Mouse (Mus musculus) embryonic facial prominence, embryonic 14.5 days (tissue): Measurements from ENCODE around the gene Hist1h2br. TPM values are rescaled to one million over a fixed set of nuclear protein-coding genes. Genes with fewer than 3 reads are reported as not detected.

ENCODE experiments used
- ATAC-seq: fragments of 200-750 bp; cut with Nextera tagmentation; 2 replicates; pipeline ENCODE4 v1.8.0; 2017; ENCODE audit warnings: low read depth, moderate number of reproducible peaks, moderate TSS enrichment
- DNase-seq: peaks from one replicate; pipeline ENCODE4 v3.0.0-alpha.2; 2015; ENCODE audit warnings: low spot score
- H3K27ac ChIP-seq: fragments of 300-500 bp; sonication (generic); replicated peaks from 2 replicates; pipeline ENCODE4 v1.5.1; 2014; ENCODE audit warnings: low read depth, mild to moderate bottlenecking, low read length, moderate library complexity
- H3K27me3 ChIP-seq: fragments of 300-500 bp; sonication (generic); replicated peaks from 2 replicates; pipeline ENCODE4 v1.6.1; 2014; ENCODE audit warnings: low read length; ENCODE audit not compliant: control insufficient read depth, insufficient read depth
- H3K36me3 ChIP-seq: fragments of 300-500 bp; sonication (generic); 2 replicates; pipeline ENCODE4 v1.6.1; 2014; ENCODE audit warnings: low read length, mixed read lengths; ENCODE audit not compliant: control insufficient read depth, insufficient read depth
- H3K4me1 ChIP-seq: fragments of 300-500 bp; sonication (generic); 2 replicates; pipeline ENCODE4 v1.6.1; 2014; ENCODE audit warnings: antibody characterized with exemption, low read length; ENCODE audit not compliant: control insufficient read depth, insufficient read depth
- H3K4me2 ChIP-seq: fragments of 300-500 bp; sonication (generic); 2 replicates; pipeline ENCODE4 v1.6.1; 2014; ENCODE audit warnings: low read depth, mild to moderate bottlenecking, low read length, moderate library complexity, mixed read lengths
- H3K4me3 ChIP-seq: fragments of 300-500 bp; sonication (generic); 2 replicates; pipeline ENCODE4 v1.5.1; 2014; ENCODE audit warnings: low read depth, mild to moderate bottlenecking, low read length
- H3K9ac ChIP-seq: fragments of 300-500 bp; sonication (generic); 2 replicates; pipeline ENCODE4 v1.6.1; 2014; ENCODE audit warnings: low read depth, mild to moderate bottlenecking, low read length, moderate library complexity, mixed read lengths
- H3K9me3 ChIP-seq: fragments of 300-500 bp; sonication (generic); 2 replicates; pipeline ENCODE4 v1.6.1; 2016; ENCODE audit warnings: low read length; ENCODE audit not compliant: control insufficient read depth
- WGBS: fragments of 180-500 bp; shearing (Covaris S2); extraction: QIAGEN DNeasy Blood & Tissue Kit; methylation state at CpG from one replicate; pipeline ENCODE4 v1.1.7; 2014; 5-methylcytosine and 5-hydroxymethylcytosine counted together
- microRNA-seq: library from miRNA; unstranded; fragments of <30 nt; microRNA quantifications from one replicate; pipeline ENCODE4, GENCODE M21; 2016; ENCODE audit warnings: borderline number of aligned reads
- polyA plus RNA-seq: library from polyadenylated mRNA; unstranded; fragments of >200 nt; fragmentation: Nextera tagmentation; extraction: Ambion mirVana; gene quantifications from 2 replicates; pipeline ENCODE4 v1.2.1, GENCODE M21; 2014

The Hist1h2br gene
- polyA plus RNA-seq, 1 experiment from 2014 or later, result 13.5 TPM

- DNase-seq (no peak), ATAC-seq (no peak)
Observed at GRCm38 (mm10) chr13:21884586-21884985, 51.0 kb downstream of the Hist1h2br start.

More at GRCm38 (mm10) chr13:21884586-21884985, 51.0 kb downstream of the Hist1h2br start:
- H3K4me2 ChIP-seq, result no peak overlapping the region
- 0 out of 2 replicates have a peak, but pooled peaks cover 3% of the 10 kb centered on the region for H3K4me1 ChIP-seq
- no peak overlapping the region for H3K4me3 ChIP-seq
- H3K36me3 ChIP-seq, result no peaks in the 10 kb centered on the region
- no peak overlapping the region for H3K9ac ChIP-seq
- no peak overlapping the region for H3K27ac ChIP-seq
- H3K27me3 ChIP-seq, result no peaks in the 10 kb centered on the region
- WGBS, result 67% methylated on average over 4 of the region's 4 CpGs
- H3K9me3 ChIP-seq, result no peaks in the 10 kb centered on the region

Small RNA genes lying within 50 kb of the gene (microRNA-seq; reads per million reads assigned to microRNA genes)
- gene Gm19658 (not detected), gene Gm44346 (not detected), gene Gm44466 (not detected)

Other genes with a start within 250 kb of the Hist1h2br start
- gene Olfr1362, start 219.7 kb upstream of the Hist1h2br start, polyA plus RNA-seq, result not detected in 2 replicates
- gene Olfr11, start 191.2 kb upstream of the Hist1h2br start, polyA plus RNA-seq, result not detected in 2 replicates
- 0.12 and 0.25 TPM in 2 replicates for gene Olfr1361, start 170.4 kb upstream of the Hist1h2br start, polyA plus RNA-seq
- gene Olfr1360, start 156.3 kb upstream of the Hist1h2br start, polyA plus RNA-seq, result not detected in 2 replicates
- gene Olfr1359, start 135.6 kb upstream of the Hist1h2br start, polyA plus RNA-seq, result 0.31 TPM in 1 of 2 replicates, not detected in the other
- 1.4 and 1.8 TPM in 2 replicates for gene Hist1h2bl, start 117.6 kb upstream of the Hist1h2br start, polyA plus RNA-seq
- 10.8 and 14.8 TPM in 2 replicates for gene Hist1h2ai, start 117.3 kb upstream of the Hist1h2br start, polyA plus RNA-seq
- 9.5 and 9.6 TPM in 2 replicates for gene Hist1h3h, start 116.1 kb upstream of the Hist1h2br start, polyA plus RNA-seq
- 2.2 and 2.9 TPM in 2 replicates for gene Hist1h2bm, start 111.7 kb upstream of the Hist1h2br start, polyA plus RNA-seq
- gene Hist1h4j, start 98.7 kb upstream of the Hist1h2br start, polyA plus RNA-seq, result 1.2 TPM in 2 replicates
- 3.8 and 6.2 TPM in 2 replicates for gene Hist1h4k, start 83.2 kb upstream of the Hist1h2br start, polyA plus RNA-seq
- gene Hist1h2ak, start 79.9 kb upstream of the Hist1h2br start, polyA plus RNA-seq, result 5.5 and 8.4 TPM in 2 replicates
- gene Hist1h2bn, start 79.6 kb upstream of the Hist1h2br start, polyA plus RNA-seq, result 3.5 and 4.1 TPM in 2 replicates
- 10.0 and 11.8 TPM in 2 replicates for gene Hist1h1b, start 53.1 kb upstream of the Hist1h2br start, polyA plus RNA-seq
- 127 and 141 TPM in 2 replicates for gene Hist1h3i, start 50.4 kb upstream of the Hist1h2br start, polyA plus RNA-seq
- 6.0 and 6.4 TPM in 2 replicates for gene Hist1h2an, start 46.5 kb upstream of the Hist1h2br start, polyA plus RNA-seq
- gene Hist1h2bp, start 46.3 kb upstream of the Hist1h2br start, polyA plus RNA-seq, result 0.56 and 0.61 TPM in 2 replicates
- gene Hist1h2bq, start 23.5 kb upstream of the Hist1h2br start, polyA plus RNA-seq, result 13.6 and 14.1 TPM in 2 replicates
- gene Hist1h2ao, start 23.3 kb upstream of the Hist1h2br start, polyA plus RNA-seq, result not detected in 2 replicates
- not detected in 2 replicates for gene Hist1h4m, start 22.0 kb upstream of the Hist1h2br start, polyA plus RNA-seq
- 14.1 and 16.4 TPM in 2 replicates for gene Hist1h4n, start 1.5 kb upstream of the Hist1h2br start, polyA plus RNA-seq
- gene Hist1h2ap, start 236 bp upstream of the Hist1h2br start, polyA plus RNA-seq, result 2,692 and 2,964 TPM in 2 replicates
- gene Zfp184, start 111.4 kb downstream of the Hist1h2br start, polyA plus RNA-seq, result 7.6 and 8.9 TPM in 2 replicates
- gene Pom121l2, start 147.5 kb downstream of the Hist1h2br start, polyA plus RNA-seq, result 0.11 and 0.13 TPM in 2 replicates
- 0.70 and 0.83 TPM in 2 replicates for gene Prss16, start 176.0 kb downstream of the Hist1h2br start, polyA plus RNA-seq
- gene Hist1h2ah, start 201.8 kb downstream of the Hist1h2br start, polyA plus RNA-seq, result 13.1 TPM in 1 of 2 replicates, not detected in the other
- gene Hist1h2bk, start 202.1 kb downstream of the Hist1h2br start, polyA plus RNA-seq, result 3.9 and 6.6 TPM in 2 replicates
- 11.8 and 13.3 TPM in 2 replicates for gene Hist1h4i, start 207.6 kb downstream of the Hist1h2br start, polyA plus RNA-seq
- gene Hist1h2ag, start 209.2 kb downstream of the Hist1h2br start, polyA plus RNA-seq, result 24.9 and 28.8 TPM in 2 replicates
- 3.4 and 7.4 TPM in 2 replicates for gene Hist1h2bj, start 209.5 kb downstream of the Hist1h2br start, polyA plus RNA-seq